Mouse (Mus musculus) stomach, embryonic 16.5 days (tissue): ENCODE data around the gene Zzz3. TPM values are rescaled to one million over a fixed set of nuclear protein-coding genes. Genes with fewer than 3 reads are reported as not detected.

Source experiments
- ATAC-seq: fragments of 200-750 bp; cut with Nextera tagmentation; 2 replicates; pipeline ENCODE4 v1.8.0; 2017; ENCODE audit warnings: moderate number of reproducible peaks, moderate TSS enrichment; ENCODE audit not compliant: insufficient read depth, low FRiP score
- H3K27ac ChIP-seq: fragments of 300-500 bp; sonication (generic); 2 replicates; pipeline ENCODE4 v1.5.1; 2014; ENCODE audit warnings: low read length
- H3K27me3 ChIP-seq: fragments of 300-500 bp; sonication (generic); 2 replicates; pipeline ENCODE4 v1.6.1; 2014; ENCODE audit warnings: low read length, control low read depth, mixed read lengths; ENCODE audit not compliant: control insufficient read depth, insufficient read depth
- H3K36me3 ChIP-seq: fragments of 300-500 bp; sonication (generic); 2 replicates; pipeline ENCODE4 v1.6.1; 2014; ENCODE audit warnings: low read length; ENCODE audit not compliant: control insufficient read depth, insufficient read depth
- H3K4me1 ChIP-seq: fragments of 300-500 bp; sonication (generic); 2 replicates; pipeline ENCODE4 v1.6.1; 2014; ENCODE audit warnings: low read length, control low read depth, mixed read lengths; ENCODE audit not compliant: control insufficient read depth, insufficient read depth
- H3K4me2 ChIP-seq: fragments of 300-500 bp; sonication (generic); 2 replicates; pipeline ENCODE4 v1.6.1; 2014; ENCODE audit warnings: low read depth, low read length, mixed read lengths
- H3K4me3 ChIP-seq: fragments of 300-500 bp; sonication (generic); replicated peaks from 2 replicates; pipeline ENCODE4 v1.5.1; 2014; ENCODE audit warnings: mild to moderate bottlenecking, low read length
- H3K9ac ChIP-seq: fragments of 300-500 bp; sonication (generic); 2 replicates; pipeline ENCODE4 v1.6.1; 2014; ENCODE audit warnings: low read length
- H3K9me3 ChIP-seq: fragments of 300-500 bp; sonication (generic); replicated peaks from 2 replicates; pipeline ENCODE4 v1.6.1; 2016; ENCODE audit warnings: low read length, control low read depth; ENCODE audit not compliant: control insufficient read depth
- WGBS: fragments of 180-500 bp; shearing (Covaris S2); extraction: QIAGEN DNeasy Blood & Tissue Kit; methylation state at CpG from one replicate; pipeline ENCODE4 v1.1.7; 2014; 5-methylcytosine and 5-hydroxymethylcytosine counted together
- polyA plus RNA-seq: library from polyadenylated mRNA; unstranded; fragments of >200 nt; fragmentation: Nextera tagmentation; extraction: Ambion mirVana; gene quantifications from 2 replicates; pipeline ENCODE4 v1.2.1, GENCODE M21; 2015

Zzz3 gene
- 36.8 and 37.9 TPM in 2 replicates for polyA plus RNA-seq

DNA sequence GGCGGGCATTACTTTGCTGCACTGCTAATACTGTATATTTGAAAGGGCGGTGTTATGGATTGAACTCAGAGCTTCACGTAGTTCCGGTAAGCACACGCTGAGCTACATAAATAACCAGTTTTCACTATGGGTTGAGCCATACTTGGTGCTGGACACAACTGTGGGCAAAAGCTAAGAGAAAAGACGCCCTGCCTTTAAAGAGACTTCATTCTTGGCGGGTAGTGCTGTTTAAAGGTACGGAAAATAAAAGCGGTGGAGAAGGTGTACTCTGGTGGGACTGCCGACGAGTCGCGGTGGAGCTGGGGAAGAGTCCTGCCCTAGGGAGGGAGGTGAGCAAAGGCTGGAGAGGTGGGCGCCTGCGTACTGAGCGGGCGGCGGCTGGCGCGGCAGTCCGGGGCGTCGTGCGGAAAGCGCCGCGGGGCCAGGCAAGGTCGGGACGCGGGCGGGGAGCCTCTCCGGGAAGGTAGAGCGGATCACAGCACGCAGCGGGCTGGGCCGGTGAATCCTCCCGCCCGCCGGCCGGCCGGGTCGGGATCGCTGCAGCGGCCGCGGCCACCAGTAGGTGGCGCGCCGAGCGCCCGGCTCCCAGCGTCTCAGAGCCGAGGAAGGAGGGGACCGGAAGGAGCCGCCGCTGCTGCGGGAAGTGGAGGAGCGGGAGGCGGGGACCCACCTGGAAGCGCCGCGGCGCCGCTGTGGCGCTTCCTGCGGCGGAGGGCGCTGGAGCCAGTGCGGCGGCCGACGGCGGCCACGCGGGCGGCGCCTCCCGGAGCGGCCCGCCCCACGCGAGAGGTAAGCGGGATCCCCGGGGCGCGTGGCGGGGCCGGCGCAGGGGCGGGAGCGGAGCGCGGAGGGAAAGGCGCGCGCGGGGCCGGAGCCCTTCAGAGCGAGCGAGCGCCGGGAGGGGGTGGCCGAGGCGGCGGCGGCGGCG, at the start of gene Zzz3:
Zzz3 (plus strand) TSS at position 124 of the 928 bp plus-strand sequence.
- peak; percentile 94 for ATAC-seq
- Histone ChIP-seq H3K4me2 (peak within 1 kb of the TSS; percentile 70), H3K27ac (peak within 1 kb of the TSS; percentile 99), H3K4me3 (peak within 1 kb of the TSS; percentile 87), H3K36me3 (peaks cover 2% of the 10 kb centered on the region; the same call in 1 of the 2 replicates), H3K9ac (peak within 1 kb of the TSS; percentile 96), H3K4me1 (peaks cover 24% of the 10 kb centered on the region), H3K27me3 (no peaks in the 10 kb centered on the region), H3K9me3 (no peaks in the 10 kb centered on the region)
- under 1% methylated on average over 94 of the region's 108 CpGs for WGBS

DNA sequence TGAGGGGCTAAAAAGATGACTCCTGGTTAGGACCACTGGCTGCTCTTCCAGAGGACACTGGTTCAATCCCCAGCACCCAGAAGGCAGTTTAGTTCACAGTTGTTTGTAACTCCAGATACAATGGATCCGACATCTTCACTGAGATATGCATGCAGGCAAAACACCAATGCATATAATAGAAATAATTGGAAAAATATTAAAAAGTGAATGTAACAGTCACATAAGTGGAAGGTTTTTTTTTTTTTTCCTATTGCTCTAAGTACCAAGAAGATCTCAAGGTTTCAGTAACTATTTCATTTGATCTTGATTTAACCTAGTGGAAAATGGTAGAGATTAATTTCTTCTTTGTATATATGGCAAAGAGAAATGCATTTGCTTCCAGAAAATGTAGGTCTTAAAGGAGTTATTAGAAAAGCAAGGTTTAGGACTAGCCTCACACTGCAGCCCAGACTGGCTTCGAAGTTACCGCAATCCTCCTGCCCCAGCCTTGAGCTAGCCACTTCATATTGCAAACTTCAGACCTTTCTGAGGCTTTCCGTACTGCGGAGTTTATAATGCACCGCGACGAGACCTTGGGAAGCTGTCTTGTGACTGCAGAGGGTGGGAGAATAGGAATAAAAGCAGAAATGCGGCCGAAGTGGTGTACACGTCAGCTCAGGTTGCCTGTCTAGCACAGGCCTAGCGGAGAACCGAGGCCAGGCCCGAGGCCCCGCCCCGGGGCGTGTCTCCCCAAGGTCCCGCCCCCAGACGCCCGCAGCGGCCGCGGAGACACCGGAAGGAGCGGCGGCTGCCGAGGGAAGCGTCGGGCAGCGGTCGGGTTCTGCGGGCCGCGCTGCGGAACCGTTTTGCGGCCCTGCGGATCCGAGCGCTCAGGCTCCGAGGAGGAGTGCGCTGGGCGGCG, 49.3 kb upstream of the Zzz3 start, which contains the start of gene Usp33:
Usp33 (plus strand) TSS at position 747 of the 901 bp plus-strand sequence.
- Histone ChIP-seq H3K4me1 (peaks cover 18% of the 10 kb centered on the region), H3K27me3 (no peaks in the 10 kb centered on the region), H3K4me3 (peak within 1 kb of the TSS; percentile 81), H3K36me3 (no peaks in the 10 kb centered on the region), H3K4me2 (peak within 1 kb of the TSS; percentile 70), H3K9me3 (no peaks in the 10 kb centered on the region), H3K9ac (peak within 1 kb of the TSS; percentile 93), H3K27ac (peak within 1 kb of the TSS; percentile 74)
- peak; percentile 98 for ATAC-seq
- 7% methylated on average over 44 of the region's 44 CpGs for WGBS

DNA sequence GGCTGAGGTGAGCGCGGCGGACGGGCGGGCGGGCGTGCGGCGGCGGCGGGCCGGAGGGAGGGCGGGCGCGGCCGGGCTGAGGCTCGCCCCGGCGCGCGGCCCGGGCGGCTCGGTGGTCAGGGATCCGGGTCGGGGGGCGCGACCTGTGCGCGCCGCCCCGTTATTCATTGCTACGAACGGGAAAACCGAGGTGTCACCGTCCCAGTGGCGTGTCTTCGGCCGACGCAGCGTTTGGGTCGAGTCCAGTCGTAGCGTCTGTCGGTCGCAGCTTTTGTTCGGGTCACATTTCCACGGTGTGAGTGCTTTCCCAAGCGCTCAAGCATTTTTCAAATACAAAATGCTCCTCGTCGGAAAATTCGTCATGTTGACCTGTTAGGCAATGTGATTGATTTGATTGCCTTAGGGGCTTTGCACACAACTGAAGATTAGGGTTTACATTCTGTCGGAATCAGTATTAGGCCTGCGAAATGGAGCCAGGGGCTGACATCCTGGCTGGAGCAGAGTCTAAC, 48.6 kb upstream of the Zzz3 start:
- H3K4me2 ChIP-seq = peak overlapping the region; percentile 70
- peaks cover 20% of the 10 kb centered on the region for H3K4me1 ChIP-seq
- H3K27me3 ChIP-seq = no peaks in the 10 kb centered on the region
- H3K9me3 ChIP-seq = no peaks in the 10 kb centered on the region
- peak; percentile 69 for ATAC-seq
- WGBS = under 1% methylated on average over 38 of the region's 54 CpGs
- peak overlapping the region; percentile 81 for H3K4me3 ChIP-seq
- peak overlapping the region; percentile 74 for H3K27ac ChIP-seq
- peak overlapping the region; percentile 93 for H3K9ac ChIP-seq
- no peaks in the 10 kb centered on the region for H3K36me3 ChIP-seq

DNA sequence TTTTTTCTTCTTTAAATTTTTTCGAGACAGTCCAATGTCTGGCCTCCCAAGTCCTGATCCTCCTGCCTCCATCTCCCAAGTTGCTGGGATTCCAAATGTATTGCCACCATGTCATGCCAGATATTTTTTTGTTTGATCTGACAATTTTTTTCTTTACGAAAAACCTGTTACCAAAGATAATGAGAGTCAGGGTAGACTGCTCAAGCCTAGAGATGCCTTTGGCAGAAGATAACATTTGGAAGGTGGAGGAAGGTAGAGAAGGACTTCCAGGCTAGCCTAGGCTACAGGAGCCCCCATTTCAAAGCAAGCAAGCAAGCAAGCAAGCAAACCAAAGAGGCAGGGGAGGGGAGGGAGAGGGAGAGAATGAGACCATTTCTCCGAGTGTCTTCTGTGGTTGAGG, 48.0 kb upstream of the Zzz3 start:
- H3K4me1 ChIP-seq = peaks cover 25% of the 10 kb centered on the region
- peak overlapping the region; percentile 93 for H3K9ac ChIP-seq
- no peak overlapping the region for H3K27ac ChIP-seq
- H3K9me3 ChIP-seq = no peaks in the 10 kb centered on the region
- ATAC-seq = no peak
- H3K36me3 ChIP-seq = no peaks in the 10 kb centered on the region
- no peaks in the 10 kb centered on the region for H3K27me3 ChIP-seq
- H3K4me2 ChIP-seq = peak overlapping the region; percentile 70
- peak overlapping the region; percentile 81 for H3K4me3 ChIP-seq
- WGBS = 39% methylated on average over 3 of the region's 3 CpGs

DNA sequence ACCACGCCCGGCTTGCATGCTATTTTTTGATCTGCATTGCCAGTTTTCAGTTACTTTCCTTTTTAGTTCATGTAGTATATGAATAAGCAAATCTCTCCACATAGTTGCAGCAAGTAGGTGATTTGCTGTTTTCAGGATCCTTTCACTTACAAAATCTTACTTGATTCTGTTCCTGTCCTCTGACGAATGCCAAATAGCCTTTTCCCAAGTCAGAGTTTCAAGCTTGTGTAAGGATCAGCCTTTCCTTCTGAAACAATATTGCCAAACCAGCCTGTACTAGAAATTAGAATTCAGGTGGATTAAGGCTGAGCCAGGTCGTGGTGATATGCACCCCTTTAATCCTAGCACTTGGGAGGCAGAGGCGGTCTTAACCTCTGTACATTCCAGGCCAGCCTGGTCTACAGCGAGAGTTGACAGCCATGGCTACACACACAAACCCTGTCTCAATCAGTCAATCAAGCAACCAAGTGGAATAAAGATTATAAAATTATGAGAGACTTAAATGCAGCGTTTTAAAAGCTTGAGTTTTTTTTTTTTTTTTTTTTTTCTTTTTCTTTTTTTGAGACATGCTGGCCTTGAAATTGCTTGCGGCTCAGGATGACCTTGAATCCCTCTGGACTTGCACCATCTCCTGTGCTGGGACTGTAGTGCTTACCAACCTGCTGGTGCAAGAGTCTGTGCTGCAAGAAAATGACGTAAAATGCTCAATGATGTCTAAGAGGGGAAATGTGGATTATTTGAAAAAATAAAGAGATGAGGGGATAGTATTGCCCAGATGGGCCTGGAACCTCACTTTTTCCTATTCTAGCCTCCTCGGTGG, 47.1 kb upstream of the Zzz3 start:
- H3K4me3 ChIP-seq = no peak overlapping the region
- H3K4me1 ChIP-seq = peaks cover 33% of the 10 kb centered on the region
- ATAC-seq = no peak
- H3K27me3 ChIP-seq = no peaks in the 10 kb centered on the region
- no peaks in the 10 kb centered on the region for H3K36me3 ChIP-seq
- H3K9me3 ChIP-seq = no peaks in the 10 kb centered on the region
- H3K27ac ChIP-seq = no peak overlapping the region
- H3K4me2 ChIP-seq = no peak overlapping the region
- H3K9ac ChIP-seq = no peak overlapping the region
- 81% methylated on average over 10 of the region's 10 CpGs for WGBS

DNA sequence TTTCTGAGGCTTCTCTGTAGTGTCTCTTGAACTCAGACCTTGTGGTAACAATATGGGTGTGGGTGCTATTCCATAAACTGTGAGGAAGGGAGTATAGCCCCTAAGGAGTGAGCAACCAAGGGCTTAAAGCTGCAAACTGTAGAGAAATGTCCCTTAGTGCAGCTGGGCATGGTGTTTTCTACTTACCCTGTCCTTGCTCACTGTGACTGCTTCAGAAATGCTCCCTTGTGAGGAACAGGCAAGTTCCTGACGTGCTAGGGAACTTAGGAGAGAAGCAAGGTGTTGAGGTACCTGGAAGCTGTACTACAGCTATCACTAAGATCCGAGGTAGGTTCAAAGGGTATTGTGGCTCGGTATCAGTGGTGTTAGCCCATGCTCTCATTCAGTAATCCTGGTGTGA, 44.8 kb upstream of the Zzz3 start:
- no peak overlapping the region for H3K4me2 ChIP-seq
- no peaks in the 10 kb centered on the region for H3K9me3 ChIP-seq
- H3K4me1 ChIP-seq = peaks cover 37% of the 10 kb centered on the region
- no peak for ATAC-seq
- no peaks in the 10 kb centered on the region for H3K36me3 ChIP-seq
- H3K9ac ChIP-seq = no peak overlapping the region
- no peak overlapping the region for H3K4me3 ChIP-seq
- H3K27me3 ChIP-seq = no peaks in the 10 kb centered on the region
- WGBS = 69% methylated on average over 3 of the region's 3 CpGs
- no peak overlapping the region for H3K27ac ChIP-seq

DNA sequence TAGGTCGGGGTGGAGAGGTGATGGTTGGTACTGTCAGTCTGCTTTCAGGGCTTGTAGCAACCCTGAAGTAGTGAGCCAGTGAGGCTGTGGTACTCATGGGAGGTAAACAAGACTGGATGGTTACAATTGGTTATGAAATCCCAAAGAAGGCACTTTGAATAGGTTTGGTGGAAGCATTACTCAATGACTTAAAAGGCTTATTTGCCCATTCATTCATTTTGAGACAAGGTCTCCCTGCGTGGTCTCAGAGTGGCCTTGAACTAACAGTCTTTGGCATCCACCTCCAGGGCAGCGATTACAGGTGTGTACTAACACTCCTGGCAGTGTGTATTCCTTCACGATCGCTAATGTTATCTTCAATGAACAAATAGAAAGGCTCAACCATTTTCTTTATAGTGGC, 44.3 kb upstream of the Zzz3 start:
- Histone ChIP-seq H3K27ac (no peak overlapping the region), H3K4me3 (no peak overlapping the region), H3K4me1 (peaks cover 40% of the 10 kb centered on the region), H3K36me3 (no peaks in the 10 kb centered on the region), H3K9ac (no peak overlapping the region), H3K9me3 (no peaks in the 10 kb centered on the region), H3K27me3 (no peaks in the 10 kb centered on the region), H3K4me2 (no peak overlapping the region)
- ATAC-seq = no peak
- WGBS = 59% methylated on average over 5 of the region's 5 CpGs

DNA sequence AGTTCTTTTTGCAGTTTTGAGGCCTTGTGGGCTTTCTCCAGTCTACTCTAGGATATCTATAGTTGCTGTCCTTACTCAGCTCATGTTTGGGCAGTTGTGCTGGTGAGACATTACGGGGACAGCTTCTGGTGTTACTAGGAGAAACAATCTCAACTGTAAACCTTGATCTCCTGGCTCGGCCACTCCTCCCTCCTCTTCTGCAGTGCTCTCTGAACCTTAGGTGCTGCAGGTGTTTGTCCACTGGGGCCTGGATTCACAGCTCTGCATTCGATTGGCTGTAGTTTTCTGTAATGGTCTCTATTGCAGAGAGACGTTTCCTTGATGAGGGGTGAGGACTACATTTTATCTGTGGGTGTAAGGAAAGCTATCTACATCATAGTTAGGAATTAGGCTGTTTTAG, 43.0 kb upstream of the Zzz3 start:
- H3K9ac ChIP-seq = no peak overlapping the region
- H3K9me3 ChIP-seq = no peaks in the 10 kb centered on the region
- H3K27ac ChIP-seq = no peak overlapping the region
- H3K36me3 ChIP-seq = no peaks in the 10 kb centered on the region
- peaks cover 35% of the 10 kb centered on the region for H3K4me1 ChIP-seq
- H3K4me2 ChIP-seq = no peak overlapping the region
- ATAC-seq = no peak
- H3K4me3 ChIP-seq = no peak overlapping the region
- H3K27me3 ChIP-seq = no peaks in the 10 kb centered on the region
- WGBS = 59% methylated on average over 4 of the region's 4 CpGs
